Mouse (Mus musculus) forebrain, embryonic 14.5 days (tissue): ENCODE results near the gene Hoxa4. TPM values are rescaled to one million over a fixed set of nuclear protein-coding genes. Genes with fewer than 3 reads are reported as not detected.

Experiments used
- ATAC-seq: fragments of 200-750 bp; cut with Nextera tagmentation; 2 replicates; pipeline ENCODE4 v1.8.0; 2017; ENCODE audit warnings: mild to moderate bottlenecking, moderate library complexity
- DNase-seq: peaks from one replicate; pipeline ENCODE4 v3.0.0-alpha.2; 2015; ENCODE audit warnings: low spot score
- H3K27ac ChIP-seq: fragments of 300-500 bp; sonication (generic); 2 replicates; pipeline ENCODE4 v1.5.1; 2014; ENCODE audit warnings: low read depth, mild to moderate bottlenecking, control low read depth, low read length, moderate library complexity
- H3K27me3 ChIP-seq: fragments of 300-500 bp; sonication (generic); replicated peaks from 2 replicates; pipeline ENCODE4 v1.6.1; 2014; ENCODE audit warnings: low read length, control low read depth, mixed read lengths; ENCODE audit not compliant: control insufficient read depth, insufficient read depth
- H3K36me3 ChIP-seq: fragments of 300-500 bp; sonication (generic); 2 replicates; pipeline ENCODE4 v1.6.1; 2014; ENCODE audit warnings: low read length, control low read depth; ENCODE audit not compliant: control insufficient read depth, insufficient read depth
- H3K4me1 ChIP-seq: fragments of 300-500 bp; sonication (generic); 2 replicates; pipeline ENCODE4 v1.6.1; 2014; ENCODE audit warnings: antibody characterized with exemption, low read length, control low read depth; ENCODE audit not compliant: control insufficient read depth, insufficient read depth
- H3K4me2 ChIP-seq: fragments of 300-500 bp; sonication (generic); 2 replicates; pipeline ENCODE4 v1.6.1; 2014; ENCODE audit warnings: mild to moderate bottlenecking, control low read depth, low read length
- H3K4me3 ChIP-seq: fragments of 300-500 bp; sonication (generic); 2 replicates; pipeline ENCODE4 v1.5.1; 2014; ENCODE audit warnings: low read depth, low read length, control low read depth
- H3K9ac ChIP-seq: fragments of 300-500 bp; sonication (generic); 2 replicates; pipeline ENCODE4 v1.6.1; 2014; ENCODE audit warnings: mild to moderate bottlenecking, low read length, control low read depth, moderate library complexity
- H3K9me3 ChIP-seq: fragments of 300-500 bp; sonication (generic); replicated peaks from 2 replicates; pipeline ENCODE4 v1.6.1; 2016; ENCODE audit warnings: low read length, control low read depth, mixed read lengths; ENCODE audit not compliant: control insufficient read depth
- WGBS: fragments of 180-500 bp; shearing (Covaris S2); extraction: QIAGEN DNeasy Blood & Tissue Kit; methylation state at CpG from one replicate; pipeline ENCODE4 v1.1.7; 2014; 5-methylcytosine and 5-hydroxymethylcytosine counted together
- polyA plus RNA-seq: library from polyadenylated mRNA; unstranded; fragments of >200 nt; fragmentation: Nextera tagmentation; extraction: Ambion mirVana; gene quantifications from 2 replicates; pipeline ENCODE4 v1.2.1, GENCODE M21; 2014

Hoxa4 gene
- polyA plus RNA-seq, 1 experiment from 2014 or later: not detected

- H3K4me3 ChIP-seq: no peak overlapping the region
- H3K9ac ChIP-seq: no peak overlapping the region
- no peak overlapping the region for H3K4me2 ChIP-seq
- DNase-seq (no peak), ATAC-seq (no peak)
- WGBS: 2% methylated on average over 22 of the region's 22 CpGs
- H3K36me3 ChIP-seq: no peaks in the 10 kb centered on the region
- no peak overlapping the region for H3K27ac ChIP-seq
- peaks cover 98% of the 10 kb centered on the region for H3K27me3 ChIP-seq
- H3K9me3 ChIP-seq: no peaks in the 10 kb centered on the region
- peaks cover 6% of the 10 kb centered on the region; the same call in 1 of the 2 replicates for H3K4me1 ChIP-seq
Measured at GRCm38 (mm10) chr6:52212556-52213118, 21.1 kb upstream of the Hoxa4 start.

DNA sequence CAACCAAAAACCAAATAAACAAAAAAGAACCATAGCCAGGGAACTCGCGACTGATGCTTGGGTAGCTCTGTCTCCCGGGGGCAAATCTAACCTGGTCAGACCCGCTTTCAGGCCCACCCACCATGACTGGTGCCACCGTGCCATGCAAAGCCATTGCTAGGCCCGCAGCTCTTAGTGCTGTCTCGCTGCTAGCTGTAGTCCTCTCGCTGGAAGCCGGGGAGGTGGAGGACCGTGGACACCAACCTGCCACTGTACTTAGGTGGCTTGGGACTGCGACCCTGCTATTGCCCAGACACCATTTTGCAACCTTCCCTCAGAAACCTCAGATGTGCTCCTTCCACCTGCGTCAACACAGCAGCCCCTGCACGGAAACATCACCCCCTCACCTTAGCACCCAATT is 20.4 kb upstream of the Hoxa4 start:
- Histone ChIP-seq H3K36me3 (no peaks in the 10 kb centered on the region), H3K4me3 (no peak overlapping the region), H3K9me3 (no peaks in the 10 kb centered on the region), H3K4me1 (0 out of 2 replicates have a peak, but pooled peaks cover 1% of the 10 kb centered on the region), H3K27me3 (peaks cover 98% of the 10 kb centered on the region), H3K9ac (no peak overlapping the region), H3K27ac (no peak overlapping the region), H3K4me2 (no peak overlapping the region)
- DNase-seq (no peak), ATAC-seq (no peak)
- WGBS: 6% methylated on average over 13 of the region's 13 CpGs

- Histone ChIP-seq H3K27ac (no peak overlapping the region), H3K9ac (no peak overlapping the region), H3K4me1 (no peaks in the 10 kb centered on the region), H3K9me3 (no peaks in the 10 kb centered on the region), H3K36me3 (no peaks in the 10 kb centered on the region), H3K4me3 (no peak overlapping the region), H3K27me3 (peaks cover 98% of the 10 kb centered on the region), H3K4me2 (no peak overlapping the region)
- DNase-seq (peak; percentile 88), ATAC-seq (peak; percentile 73)
- WGBS: 1% methylated on average over 37 of the region's 37 CpGs
Measured at GRCm38 (mm10) chr6:52211170-52211935, 19.8 kb upstream of the Hoxa4 start.

GRCm38 (mm10) chr6:52209685-52210046 is 18.1 kb upstream of the Hoxa4 start:
- Histone ChIP-seq H3K27me3 (peaks cover 97% of the 10 kb centered on the region), H3K4me1 (no peaks in the 10 kb centered on the region), H3K9ac (no peak overlapping the region), H3K27ac (no peak overlapping the region), H3K9me3 (no peaks in the 10 kb centered on the region), H3K36me3 (no peaks in the 10 kb centered on the region), H3K4me2 (no peak overlapping the region), H3K4me3 (no peak overlapping the region)
- 6% methylated on average over 12 of the region's 12 CpGs for WGBS
- ATAC-seq (no peak), DNase-seq (no peak)

DNA sequence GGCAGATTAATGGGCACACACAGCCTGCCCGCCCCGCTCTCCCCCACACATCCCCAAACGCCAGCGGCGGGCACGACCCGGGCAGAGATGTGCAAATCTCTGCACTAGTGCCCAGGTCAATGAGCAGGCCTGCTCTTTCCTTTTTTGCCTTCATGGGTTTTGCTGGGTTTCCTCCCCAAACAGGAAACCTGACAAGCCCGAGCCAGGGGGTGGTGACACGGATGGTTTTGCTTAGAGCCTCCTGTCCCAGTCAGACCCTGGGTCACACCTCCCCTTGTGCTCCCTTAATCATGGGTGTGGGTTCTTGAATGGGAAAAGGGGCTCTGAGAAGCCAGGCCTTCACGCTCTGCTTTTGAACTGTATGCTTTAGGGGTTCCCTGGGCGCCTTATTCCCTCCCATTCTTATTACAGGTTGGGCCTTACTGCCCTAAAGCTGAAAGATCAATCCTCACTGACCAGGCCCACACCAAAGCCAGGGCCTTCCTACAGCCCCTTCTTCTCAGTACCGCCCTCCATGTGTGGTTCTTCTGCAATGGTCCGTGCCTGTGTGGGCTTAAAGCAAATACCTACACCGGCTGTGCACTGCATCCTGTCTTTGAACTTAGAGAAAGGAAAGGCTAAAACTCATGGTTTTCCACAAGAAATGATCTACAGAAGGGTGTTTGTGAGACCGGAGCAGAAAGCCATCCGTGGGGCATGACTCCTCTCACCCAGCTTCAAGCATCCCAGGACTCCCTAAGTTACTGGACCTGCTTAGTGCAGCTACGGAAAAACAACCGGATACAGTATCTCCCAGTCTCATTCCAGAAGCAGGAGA is 17.5 kb upstream of the Hoxa4 start:
- Histone ChIP-seq H3K9ac (no peak overlapping the region), H3K27ac (no peak overlapping the region), H3K4me1 (no peaks in the 10 kb centered on the region), H3K4me2 (no peak overlapping the region), H3K36me3 (no peaks in the 10 kb centered on the region), H3K9me3 (no peaks in the 10 kb centered on the region), H3K27me3 (peaks cover 97% of the 10 kb centered on the region), H3K4me3 (no peak overlapping the region)
- 3% methylated on average over 18 of the region's 18 CpGs for WGBS
- no peak for DNase-seq
- ATAC-seq: no peak

- Histone ChIP-seq H3K36me3 (no peaks in the 10 kb centered on the region), H3K27me3 (peaks cover 97% of the 10 kb centered on the region), H3K9ac (no peak within 1 kb of the TSS), H3K4me1 (no peaks in the 10 kb centered on the region), H3K27ac (no peak within 1 kb of the TSS), H3K9me3 (no peaks in the 10 kb centered on the region), H3K4me3 (no peak within 1 kb of the TSS), H3K4me2 (no peak within 1 kb of the TSS)
- ATAC-seq (no peak), DNase-seq (no peak)
- under 1% methylated on average over 47 of the region's 47 CpGs for whole genome bisulfite sequencing
Measured at GRCm38 (mm10) chr6:52208072-52208867, 16.7 kb upstream of the Hoxa4 start, which contains the start of gene Hoxa6. Hoxa6 (minus strand) TSS chr6:52208722.

GRCm38 (mm10) chr6:52207684-52207976 is 16.1 kb upstream of the Hoxa4 start:
- no peak overlapping the region for H3K9ac ChIP-seq
- H3K9me3 ChIP-seq: no peaks in the 10 kb centered on the region
- H3K4me2 ChIP-seq: no peak overlapping the region
- no peaks in the 10 kb centered on the region for H3K4me1 ChIP-seq
- H3K36me3 ChIP-seq: no peaks in the 10 kb centered on the region
- H3K27ac ChIP-seq: no peak overlapping the region
- H3K27me3 ChIP-seq: peaks cover 97% of the 10 kb centered on the region
- H3K4me3 ChIP-seq: no peak overlapping the region
- ATAC-seq (no peak), DNase-seq (no peak)

DNA sequence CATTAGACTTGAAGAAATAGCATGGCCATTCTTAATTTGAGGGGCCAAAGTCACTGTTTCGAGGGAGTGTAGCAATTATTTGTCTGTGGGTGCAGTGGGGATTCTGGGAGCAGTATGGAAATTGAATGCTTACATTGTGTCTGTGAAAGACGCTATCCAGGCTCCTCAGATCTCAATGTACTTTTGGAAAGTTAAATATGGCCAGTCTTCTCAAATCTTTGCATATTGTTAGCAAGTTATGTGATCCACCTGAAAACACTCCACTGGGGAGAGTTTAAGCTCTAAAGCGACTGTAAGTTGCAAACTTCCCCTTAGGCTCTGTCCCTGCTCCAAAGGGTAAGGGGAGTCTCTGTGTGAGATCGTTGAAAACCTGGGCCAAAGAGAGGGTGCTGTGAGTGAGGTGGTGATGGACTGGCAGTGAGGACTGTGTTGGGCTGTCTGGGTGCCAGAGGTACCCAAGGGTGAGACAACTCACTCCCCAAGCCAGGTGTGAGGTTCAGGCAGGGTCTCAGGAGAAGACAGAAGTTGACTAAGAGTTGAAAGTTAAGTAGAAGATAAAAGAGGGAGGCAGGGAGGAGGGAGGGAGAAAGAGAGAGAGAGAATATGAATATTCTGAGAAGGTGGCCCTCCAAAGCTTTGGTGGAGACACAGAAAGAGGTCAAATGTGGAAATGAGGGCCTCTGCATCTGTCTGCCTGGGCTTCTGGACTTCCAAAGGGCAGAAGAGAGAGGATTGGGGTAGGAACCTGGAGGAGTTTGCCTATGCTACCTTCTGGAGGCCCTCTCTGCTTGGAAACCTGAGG is 15.5 kb upstream of the Hoxa4 start:
- Histone ChIP-seq H3K36me3 (no peaks in the 10 kb centered on the region), H3K9me3 (no peaks in the 10 kb centered on the region), H3K4me3 (no peak overlapping the region), H3K4me2 (no peak overlapping the region), H3K27ac (no peak overlapping the region), H3K27me3 (peaks cover 97% of the 10 kb centered on the region), H3K4me1 (no peaks in the 10 kb centered on the region), H3K9ac (no peak overlapping the region)
- ATAC-seq (no peak), DNase-seq (no peak)
- 1% methylated on average over 4 of the region's 4 CpGs for WGBS
